Mouse (Mus musculus): ENCODE measurements around the gene Myo15b.
A peak's percentile ranks its signal among the peaks of the same experiment; 100 is the strongest.

Myo15b gene

DNA sequence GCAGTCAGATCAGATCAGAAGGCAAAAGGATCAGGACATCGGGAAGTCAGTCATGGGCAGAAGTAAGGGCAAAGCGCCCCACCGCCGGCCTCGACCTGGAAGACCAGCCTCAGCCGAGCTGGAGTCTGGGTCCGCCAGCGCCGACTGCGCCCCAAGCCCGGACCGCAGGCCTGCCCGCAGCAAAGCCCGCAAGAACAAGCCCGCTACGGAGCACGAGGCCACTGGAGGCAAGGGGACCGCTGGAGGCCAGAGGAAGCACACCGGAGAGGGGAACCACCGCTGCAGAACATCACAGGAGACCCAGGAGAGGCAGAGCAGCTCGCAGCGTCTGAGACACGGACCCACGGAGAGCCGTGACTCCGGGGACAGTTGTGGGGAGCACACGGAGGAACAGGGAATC, at the start of gene Myo15b:
Gene Myo15b, plus strand, starts transcription at position 53 of the 400 bp plus-strand sequence.
- DNase-seq (ENCODE audit: low read depth, low spot score) = no peak

DNA sequence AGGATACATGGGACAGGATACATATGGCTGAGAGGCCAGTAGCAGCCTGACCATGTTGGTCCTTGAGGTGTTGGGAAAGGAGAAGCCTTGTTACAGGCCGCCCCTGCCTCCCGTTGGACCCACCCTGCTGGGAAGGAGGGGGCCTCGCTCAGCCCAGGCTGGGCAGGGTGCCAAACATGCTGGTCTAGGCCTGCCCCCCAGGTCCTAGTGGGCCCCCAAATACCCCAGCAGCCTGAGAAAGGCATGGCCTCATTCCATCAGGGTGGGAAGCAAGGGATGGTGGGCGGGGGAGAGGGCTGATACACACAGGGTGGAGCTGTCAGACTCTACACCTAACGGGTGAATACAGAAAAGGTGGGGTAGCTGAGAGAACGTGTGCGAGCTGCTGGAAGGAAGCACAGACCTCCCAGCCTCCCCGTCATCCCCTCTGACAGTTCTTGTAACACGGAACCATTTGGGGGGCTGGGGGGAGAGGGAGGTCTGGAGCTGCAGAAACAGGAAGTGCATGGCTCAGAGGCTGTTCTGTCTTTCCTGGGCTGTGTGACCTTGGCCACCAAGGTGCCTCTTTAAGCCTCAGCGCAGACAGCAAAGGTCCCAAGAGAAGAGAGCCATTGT, 49.4 kb upstream of the Myo15b start:
- DNase-seq (ENCODE audit: low read depth, low spot score) = no peak

DNA sequence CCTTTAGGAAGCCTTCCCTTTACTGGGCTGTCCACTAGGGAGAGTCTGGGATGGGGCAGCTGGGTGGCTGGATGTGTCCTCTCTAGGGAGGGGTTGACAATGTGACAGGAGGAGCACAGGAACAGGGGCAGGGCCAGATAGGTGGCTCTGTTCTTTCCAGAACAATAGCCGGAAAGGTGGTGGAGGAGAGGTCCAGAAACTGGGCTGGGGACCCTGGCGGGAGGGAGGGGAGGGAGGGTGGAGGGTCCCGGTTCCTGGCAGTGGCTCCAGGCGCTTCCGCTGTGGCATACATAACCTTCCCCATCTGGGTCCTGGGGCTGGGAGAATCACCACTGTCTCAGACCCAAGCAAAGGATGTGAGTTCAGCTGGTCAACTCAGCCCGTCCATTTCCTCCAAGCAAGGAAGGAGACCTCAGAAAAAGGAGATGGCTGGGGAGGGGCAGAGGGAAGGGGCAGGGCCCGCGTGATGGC, 48.9 kb upstream of the Myo15b start:
- peak; percentile 42 for DNase-seq (ENCODE audit: low read depth, low spot score)

DNA sequence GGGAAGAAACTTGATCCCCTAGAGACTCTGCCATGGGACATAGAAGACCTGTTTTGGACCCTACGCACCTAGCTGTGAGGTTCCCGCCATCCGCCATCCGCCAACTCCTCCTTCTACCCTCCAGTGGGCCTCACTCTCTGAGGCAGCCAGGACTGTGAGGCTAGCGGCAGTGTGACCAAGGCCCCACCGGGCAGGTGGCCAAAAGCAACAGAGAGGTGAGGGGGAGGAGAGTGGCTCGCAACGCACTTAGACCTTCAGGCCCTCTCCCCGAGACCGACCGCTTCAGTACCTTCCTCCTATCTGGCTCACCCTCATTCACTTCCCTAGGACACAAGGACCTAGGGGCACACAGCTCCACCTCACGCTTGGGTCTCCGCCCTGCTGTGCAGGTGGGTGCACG, 47.8 kb upstream of the Myo15b start:
- no peak for DNase-seq (ENCODE audit: low read depth, low spot score)

DNA sequence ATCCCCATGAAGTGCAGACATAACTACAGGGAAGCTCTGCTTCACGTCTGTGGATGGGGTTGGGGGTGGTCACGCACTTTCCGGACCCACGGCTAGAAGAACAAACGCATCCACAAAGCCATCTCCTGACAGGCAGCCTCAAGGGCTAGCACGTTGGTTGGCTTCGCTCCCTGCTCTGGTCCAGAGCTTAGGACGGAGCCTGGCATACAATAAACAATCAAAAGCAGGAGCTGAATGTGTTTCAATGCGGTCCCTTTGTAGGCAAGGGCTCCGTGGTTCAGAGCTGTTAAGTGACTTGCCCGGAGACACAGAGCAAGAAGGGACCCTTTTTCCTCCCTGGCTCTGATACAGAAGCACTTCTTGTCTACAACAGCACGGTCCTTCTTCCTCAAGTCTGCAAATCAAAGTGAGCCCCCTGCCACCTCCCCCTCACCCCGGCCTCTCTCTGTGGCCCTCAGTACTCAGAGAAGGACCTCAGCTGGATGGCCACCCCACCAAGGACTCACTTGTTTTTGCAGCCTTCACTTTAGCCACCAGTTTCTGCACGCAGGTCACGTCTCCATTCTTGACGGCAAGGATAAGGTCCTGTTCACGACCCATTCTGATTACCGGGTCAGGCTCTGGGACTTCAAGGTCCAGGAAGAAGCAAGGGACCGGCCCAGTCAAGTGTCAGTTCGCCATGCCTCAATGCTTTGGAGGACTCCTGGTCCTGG, 46.7 kb upstream of the Myo15b start:
- no peak for DNase-seq (ENCODE audit: low read depth, low spot score)

DNA sequence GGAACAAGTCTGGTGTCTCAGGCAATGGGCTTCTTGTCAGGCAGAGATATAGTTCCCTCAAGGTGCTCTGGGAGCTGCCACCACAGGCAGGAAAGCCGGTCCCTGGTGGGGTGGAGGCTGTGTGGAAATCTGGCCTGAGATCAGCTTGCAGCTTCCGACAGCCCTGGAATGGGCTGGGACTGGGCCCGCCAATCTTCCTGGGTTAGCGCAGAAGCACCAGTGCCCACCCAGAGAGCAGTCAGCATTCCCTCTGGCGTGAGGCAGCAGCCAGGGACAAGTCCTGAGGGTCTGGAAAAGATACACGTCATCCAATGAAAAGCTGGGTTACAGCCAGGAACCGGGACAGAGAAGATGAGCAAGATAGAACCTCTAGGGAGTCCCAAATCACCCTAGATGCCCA, 46.1 kb upstream of the Myo15b start:
- no peak for DNase-seq (ENCODE audit: low read depth, low spot score)

DNA sequence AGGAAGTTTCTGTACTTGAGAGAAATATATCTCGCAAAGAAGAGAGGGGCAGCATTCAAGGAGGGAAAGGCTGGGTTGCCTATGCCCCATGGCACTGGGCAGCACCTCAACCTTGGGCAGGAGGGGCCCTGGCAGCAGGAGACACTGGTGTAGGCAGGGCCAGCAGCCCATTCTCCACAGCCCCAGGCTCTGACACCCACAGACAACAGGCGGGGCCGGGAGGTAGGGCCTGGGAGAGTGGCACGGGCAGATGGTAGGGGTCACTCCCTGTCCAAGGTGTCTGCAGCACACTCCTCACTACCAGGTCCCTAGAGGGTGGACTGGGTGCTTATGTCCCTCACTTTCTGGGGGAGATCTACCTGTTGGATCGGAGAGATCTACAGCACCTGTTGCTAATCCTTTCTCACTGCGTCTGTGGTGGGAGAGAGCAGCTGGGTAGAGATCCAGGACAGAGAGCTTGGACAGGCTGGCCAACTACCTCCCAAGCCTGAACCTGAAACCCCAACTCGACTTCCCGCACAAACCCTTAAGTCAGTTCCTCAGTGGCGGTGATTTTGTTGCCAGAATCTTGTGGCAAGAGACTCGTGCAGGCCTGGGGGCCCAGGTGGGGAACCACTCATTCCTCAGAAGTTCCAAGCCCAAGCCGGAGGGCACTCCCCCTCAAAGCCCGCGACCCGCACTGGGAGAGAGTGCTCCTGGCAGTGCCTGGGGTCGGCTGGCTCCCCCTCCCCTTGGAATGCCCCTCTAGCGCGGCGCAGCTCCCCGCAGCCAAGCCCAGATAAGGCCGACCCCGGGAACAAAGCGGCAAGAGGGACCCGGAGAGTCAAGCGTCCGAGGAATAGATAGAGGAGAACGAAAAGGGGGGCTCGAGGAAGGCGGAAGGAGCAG, 45.4 kb upstream of the Myo15b start:
- DNase-seq (ENCODE audit: low read depth, low spot score) = no peak

DNA sequence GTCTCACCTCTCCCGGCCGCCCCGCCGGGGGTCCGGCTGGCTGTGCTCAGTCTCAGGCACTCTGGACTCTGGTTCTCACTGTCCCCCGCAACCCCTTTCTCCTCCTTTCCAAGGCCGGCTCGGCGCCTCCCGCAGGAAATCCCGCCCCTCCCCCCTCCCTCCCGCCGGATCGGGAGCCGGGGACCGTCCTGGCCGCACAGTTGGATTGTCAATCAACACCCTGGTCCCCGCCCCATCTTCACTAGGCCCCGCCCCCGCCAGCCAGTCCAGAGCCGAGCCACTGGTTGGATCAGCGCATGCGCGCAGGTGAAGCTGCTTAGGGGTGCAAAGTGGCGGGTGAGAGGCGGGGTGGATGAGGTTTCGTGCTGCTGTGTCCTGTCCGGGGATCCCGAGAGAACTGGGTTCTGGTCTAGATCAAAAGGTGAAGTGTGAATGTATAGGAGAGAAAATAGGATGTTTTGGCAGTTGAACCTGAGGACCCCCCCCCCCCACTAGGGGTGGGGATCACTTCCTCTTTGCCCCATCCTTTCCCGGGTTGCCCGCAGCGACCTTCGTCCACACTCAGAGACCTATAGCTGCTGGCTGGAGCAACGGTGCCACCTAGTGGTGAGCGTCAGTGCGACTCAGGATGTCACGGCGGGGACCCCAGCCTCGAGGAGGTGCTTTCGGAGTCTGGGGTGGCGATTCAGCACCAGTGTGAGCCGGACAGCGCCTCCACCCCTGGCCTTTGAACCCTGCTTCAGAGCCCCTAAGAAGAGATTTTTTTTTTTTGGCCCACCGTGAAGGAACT, 44.5 kb upstream of the Myo15b start, which contains the start of gene Caskin2:
Gene Caskin2, minus strand, starts transcription at position 133 of the 790 bp plus-strand sequence.
- DNase-seq (ENCODE audit: low read depth, low spot score) = peak; percentile 97

DNA sequence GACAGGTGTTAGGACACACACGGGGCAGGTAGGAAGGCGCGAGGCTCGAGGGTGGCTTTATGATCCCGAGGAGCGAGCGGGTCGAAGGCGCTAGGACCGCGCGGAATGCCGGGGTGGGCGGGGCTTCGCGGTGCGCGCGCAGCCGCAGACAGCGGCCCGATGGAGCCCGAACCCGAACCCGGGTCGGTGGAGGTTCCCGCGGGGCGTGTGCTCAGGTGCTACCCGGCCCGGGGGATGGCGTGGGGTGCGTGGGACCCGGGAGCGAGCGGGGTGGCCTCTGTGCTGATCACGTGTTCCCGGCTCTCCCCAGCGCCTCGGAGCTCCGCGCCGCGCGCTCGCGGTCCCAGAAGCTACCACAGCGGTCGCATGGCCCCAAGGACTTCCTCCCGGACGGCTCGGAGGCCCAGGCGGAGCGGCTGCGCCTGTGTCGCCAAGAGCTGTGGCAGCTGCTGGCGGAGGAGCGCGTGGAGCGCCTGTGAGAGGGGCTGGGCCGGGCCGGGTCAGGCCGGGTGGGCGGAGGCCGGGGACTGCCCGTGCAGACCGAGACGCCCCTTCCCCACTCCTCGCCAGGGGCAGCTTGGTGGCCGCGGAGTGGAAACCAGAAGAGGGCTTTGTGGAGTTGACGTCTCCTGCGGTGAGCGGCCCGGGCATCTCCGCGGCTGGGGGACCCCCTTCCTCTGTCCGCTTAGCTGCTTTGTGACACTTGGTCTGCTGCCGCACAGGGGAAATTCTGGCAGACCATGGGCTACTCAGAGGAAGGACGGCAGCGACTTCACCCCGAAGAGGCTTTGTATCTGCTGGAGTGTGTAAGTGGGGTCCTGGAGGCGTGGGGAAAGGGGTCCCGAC, 43.4 kb upstream of the Myo15b start, which contains the start of gene Tsen54:
Gene Tsen54, plus strand, starts transcription at position 120 of the 846 bp plus-strand sequence.
- DNase-seq (ENCODE audit: low read depth, low spot score) = peak; percentile 56

DNA sequence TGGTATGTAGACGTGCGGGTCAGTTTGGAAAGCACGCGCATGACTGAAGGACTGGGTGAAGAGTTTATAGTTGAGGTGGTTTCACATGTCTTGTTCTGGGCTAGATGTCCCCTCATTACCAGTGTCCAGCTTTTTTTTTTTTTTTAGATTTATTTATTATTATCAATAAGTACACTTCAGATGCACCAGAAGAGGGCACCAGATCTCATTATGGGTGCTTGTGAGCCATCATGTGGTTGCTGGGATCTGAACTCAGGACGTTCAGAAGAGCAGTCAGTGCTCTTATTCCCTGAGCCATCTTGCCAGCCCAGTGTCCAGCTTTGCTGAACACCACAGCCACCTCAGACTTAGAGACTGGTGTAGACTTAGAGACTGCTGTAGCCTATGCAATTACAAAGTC, 40.9 kb upstream of the Myo15b start:
- no peak for DNase-seq (ENCODE audit: low read depth, low spot score)

DNA sequence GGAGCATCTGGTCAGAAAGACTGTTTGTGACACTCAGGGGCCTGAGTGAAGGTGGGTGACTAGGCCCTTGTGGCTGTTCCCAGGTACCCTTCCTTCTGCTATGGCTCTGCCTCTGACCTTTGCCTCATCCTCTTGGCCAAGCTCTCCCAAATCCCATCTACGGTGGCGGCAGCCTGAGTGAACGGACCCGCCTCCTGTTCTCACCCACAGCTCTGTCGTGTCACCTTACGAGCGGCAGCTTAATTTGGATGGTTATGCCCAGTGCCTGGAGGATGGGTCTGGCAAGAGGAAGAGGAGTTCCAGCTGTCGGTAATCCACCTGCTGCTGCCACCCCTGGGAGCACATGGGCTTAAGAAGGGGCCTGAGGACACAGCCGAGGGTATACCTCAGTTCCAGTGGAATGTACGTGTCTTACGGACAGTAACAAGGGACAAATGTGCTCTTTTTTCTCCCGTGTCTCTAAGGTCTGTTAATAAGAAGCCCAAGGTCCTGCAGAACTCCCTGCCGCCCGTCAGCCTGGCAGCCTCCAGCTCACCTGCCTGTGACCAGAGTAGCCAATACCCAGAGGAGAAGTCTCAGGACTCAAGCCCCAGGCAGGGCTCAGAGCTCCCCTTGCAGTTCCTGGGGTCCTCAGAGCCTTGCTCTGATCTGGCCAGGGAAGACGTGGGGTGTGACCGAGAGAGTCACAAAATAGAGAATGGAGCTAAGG, 38.1 kb upstream of the Myo15b start:
- peak; percentile 62 for DNase-seq (ENCODE audit: low read depth, low spot score)

DNA sequence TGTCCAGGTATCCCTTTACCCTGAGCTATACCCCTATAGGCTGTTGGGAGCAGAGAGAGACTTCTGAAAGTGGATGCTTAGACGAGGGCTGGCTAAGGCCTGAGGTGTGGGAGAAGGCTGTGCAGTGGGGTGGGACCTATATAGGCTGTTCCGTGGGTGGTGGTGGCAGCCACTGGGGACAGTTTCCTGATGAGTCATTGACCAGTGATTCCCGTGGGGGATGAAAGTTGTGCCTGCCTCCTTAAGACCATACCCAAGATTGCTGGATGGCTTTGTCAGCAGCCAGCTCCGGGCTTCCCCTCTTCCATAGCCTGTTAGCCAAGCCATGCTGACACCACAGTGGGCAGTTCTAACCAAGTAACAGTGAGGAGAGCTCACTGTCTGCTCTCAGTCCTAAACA, 37.2 kb upstream of the Myo15b start:
- DNase-seq (ENCODE audit: low read depth, low spot score) = no peak

DNA sequence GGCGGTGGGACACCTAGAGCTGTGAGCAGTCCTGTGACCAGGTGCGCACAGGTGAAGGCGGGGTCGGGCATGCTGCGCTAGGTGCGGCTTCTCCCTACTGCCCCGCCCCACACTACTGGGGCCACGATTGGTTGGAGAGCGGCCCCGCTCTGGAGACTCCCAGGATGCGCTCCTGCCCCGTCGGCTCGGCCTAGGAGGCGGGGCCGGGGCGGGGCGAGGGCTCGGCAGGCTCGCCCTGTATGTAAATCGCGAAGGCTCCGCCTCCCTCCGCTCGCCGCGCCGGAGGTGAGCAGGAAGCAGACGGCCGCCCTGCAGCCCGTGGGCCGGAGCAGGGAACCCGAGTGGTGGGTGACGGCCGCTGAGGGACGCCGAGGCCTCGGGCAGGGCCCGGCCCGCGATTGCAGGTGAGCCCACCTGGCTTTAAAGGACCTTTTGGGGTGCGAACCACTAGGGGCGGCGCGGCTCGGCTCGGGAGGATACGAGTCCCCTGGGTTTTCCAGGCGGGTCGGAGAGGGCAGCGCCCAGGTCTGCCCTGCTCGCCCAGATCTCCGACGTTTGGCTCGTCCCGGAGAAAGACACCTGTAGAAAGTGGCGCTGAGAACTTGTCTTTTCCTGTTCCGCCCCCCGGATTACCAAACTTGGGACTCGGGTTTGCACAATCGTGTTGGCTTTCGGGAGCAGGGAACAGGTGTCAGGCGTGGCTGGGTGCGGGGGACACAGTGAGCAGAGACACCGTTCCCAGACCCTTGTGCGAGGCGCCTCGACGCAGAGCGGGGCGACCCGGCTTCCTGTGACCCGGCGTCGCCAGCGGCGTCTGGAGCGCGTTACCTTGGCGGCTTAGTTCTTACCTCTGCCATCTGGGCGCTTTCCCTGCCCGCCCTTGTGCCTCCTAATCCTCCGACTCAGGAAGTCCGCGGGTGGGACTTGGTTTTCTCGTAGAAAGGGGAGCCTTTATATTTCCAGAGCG, 34.1 kb upstream of the Myo15b start, which contains the start of gene Llgl2:
Gene Llgl2, plus strand, starts transcription at position 276 of the 967 bp plus-strand sequence.
- DNase-seq (ENCODE audit: low read depth, low spot score) = peak; percentile 77

DNA sequence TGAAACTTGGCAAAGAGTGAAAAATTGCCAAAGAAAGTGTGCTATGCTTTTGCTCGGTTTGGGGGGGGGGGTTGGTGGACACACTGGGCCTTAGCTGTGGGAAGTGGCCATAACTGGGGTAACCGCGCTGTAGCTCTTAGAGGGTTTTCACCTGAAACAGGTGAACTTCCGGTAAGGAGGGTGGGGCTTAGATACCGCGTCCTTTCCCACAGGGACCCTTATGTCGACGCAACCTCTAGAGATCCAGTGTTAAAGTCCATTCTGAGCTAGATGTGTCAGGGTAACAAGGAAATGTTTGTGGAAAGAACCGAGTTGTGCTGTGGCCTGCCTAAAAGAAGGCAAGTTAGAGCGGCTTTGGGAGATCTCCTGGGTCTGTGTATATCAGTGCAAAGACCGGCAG, 33.4 kb upstream of the Myo15b start:
- DNase-seq (ENCODE audit: low read depth, low spot score) = no peak

DNA sequence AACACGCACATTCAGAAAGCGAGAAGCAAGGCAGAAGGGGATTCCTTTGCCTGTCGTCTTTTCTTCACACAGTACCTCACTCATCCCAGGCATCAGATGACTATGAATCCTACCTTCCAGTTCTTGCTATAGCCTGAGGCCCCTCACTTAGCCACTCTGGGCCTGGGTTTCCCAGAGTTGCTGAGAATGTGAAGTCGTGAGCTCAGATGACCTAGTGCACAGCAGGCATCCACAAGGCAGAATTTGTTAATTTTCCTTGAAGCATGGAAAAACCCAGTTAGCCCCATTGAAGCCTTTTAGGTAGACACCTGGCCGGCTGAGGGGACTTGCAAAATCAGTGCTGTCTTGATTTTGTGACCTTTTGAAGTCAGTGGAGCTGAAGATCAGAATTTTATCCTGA, 31.7 kb upstream of the Myo15b start:
- no peak for DNase-seq (ENCODE audit: low read depth, low spot score)

DNA sequence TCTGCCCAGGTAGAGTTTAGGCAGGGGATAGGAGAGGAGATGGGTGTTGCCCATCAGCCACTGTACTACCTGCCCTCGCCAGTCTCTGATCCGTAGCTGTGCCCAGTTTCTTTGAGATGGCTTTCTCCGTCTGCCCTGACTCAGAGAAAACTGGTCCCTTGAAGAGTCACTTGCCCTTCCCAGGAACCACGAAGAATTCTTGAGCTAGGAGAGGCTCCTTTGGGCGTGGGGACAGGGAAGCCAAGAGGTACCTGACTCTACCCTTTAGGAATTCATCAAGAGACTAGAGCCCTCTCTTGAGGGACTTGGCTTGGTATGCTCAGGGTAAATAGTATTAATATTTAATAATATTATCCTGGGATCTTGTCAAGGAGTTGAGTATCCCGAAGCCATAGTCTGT, 30.6 kb upstream of the Myo15b start:
- DNase-seq (ENCODE audit: low read depth, low spot score) = no peak

DNA sequence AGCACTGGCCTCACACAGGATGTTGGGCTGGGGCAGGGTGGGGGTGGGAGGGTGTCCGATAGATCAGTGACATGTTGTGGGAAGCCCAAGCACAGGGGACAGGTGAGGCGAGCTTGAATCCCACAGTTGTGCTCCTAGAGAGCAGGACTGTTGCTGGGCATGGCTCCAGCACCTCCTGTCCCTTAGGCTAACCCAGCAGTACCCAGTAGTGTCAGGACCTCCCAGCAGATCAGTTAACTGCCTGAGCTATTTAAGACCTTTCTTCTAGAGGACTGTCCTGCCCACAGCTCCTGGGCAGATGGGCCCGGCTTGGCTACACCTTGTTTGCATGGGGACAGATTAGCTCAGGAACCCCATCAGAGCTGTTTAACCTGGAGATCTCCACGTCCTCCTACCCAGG, 29.2 kb upstream of the Myo15b start:
- DNase-seq (ENCODE audit: low read depth, low spot score) = peak; percentile 58

DNA sequence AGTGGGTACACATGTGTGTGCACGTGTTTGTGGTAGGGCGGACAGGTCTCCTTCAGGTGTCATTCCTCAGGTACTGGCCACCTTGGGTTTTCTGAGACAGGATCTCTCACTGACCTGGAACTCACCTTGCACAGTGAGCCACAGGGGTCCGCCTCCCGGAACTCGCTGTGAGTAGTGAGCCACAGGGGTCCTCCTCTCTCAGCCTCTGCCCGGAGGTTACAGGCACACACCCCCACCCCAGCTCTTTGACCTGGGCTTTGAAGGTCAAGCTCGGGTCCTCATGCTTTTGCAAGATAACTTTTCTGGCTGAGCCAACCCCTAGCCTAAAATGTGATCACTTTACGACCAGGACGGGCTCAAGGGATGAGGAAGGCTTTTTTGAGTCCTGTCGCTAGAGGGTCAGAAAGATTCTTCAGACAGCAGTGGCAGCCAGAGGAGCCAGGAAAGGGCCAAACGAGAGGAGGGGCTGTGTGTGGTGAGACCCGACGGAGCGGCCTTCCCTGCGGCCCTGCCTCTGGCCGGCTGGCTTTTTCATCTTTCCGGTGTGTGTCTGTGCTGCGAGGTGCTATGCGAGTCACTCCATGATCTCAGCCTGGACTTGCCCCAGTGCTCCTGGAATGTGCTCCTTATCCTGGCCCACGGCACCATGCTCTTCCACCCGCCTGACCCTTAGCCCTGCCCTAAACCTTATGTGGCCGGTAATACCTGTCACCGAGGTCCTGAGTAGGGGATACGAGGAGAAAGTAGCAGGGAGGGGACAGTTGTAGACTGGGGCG, 27.5 kb upstream of the Myo15b start:
- no peak for DNase-seq (ENCODE audit: low read depth, low spot score)

Data from skeletal muscle tissue, adult 2 months (tissue).